Mouse (Mus musculus): Measurements from ENCODE around the gene Gpr26. TPM values are rescaled to one million over a fixed set of nuclear protein-coding genes. Genes with fewer than 3 reads are reported as not detected.
A peak's percentile ranks its signal among the peaks of the same experiment; 100 is the strongest.

The Gpr26 gene
- 0.15 and 0.25 TPM in 2 replicates for polyA plus RNA-seq (2014; fragmentation: Nextera tagmentation; extraction: Ambion mirVana)

DNA sequence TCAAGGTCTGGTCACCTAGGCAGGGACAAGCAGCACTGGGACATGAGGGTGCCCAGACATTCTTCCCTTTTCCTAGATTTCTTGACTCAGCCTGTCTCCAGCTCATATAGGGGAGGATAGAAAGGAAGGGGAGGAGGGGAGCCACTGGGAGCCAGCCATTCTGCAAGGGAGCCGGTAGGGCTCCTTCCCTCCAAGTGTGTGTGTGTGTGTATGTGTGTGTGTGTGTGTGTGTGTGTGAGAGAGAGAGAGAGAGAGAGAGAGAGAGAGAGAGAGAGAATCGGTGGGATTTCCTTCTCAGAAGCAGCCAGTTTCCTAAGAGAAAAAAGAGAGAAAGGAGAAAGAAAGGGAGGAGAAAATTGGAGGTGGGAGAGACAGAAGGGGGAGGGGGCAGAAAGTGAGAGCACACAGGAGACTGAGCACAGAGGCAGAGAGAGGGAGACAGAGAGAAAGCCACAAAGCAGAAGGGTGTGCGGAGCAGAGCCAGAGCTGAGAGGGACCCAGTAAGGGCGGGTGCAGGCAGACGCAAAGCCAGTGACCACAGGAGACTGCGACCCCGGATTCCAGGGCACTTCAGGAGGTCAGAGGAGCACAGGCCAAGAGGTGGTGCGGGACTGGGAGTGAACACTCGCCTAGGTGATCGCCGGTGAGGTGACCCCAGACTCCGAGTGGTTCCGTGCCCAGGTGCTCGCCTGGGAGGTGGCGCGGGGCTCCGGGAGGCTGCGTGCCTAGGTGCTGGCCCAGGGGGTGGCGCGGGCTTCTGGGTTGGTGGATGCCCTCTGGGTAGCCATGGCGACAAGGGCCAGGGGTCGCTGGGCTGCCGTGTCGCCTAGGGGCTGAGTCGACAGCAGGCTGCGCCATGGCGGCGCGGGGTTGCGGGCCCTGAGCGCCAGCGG, at the start of gene Gpr26:
TSS of gene Gpr26 (plus strand) at position 438 of the 893 bp plus-strand sequence.
- no peak for DNase-seq (ENCODE audit: low spot score)
- Histone ChIP-seq H3K4me1 (replicated peaks; ENCODE audit: control insufficient read depth, insufficient read depth, low read length) (peaks cover 8% of the 10 kb centered on the region; the same call in 1 of the 2 replicates), H3K36me3 (ENCODE audit: control insufficient read depth, insufficient read depth, low read length) (no peaks in the 10 kb centered on the region), H3K4me3 (ENCODE audit: low read depth, low read length) (peak within 1 kb of the TSS; percentile 30), H3K27ac (ENCODE audit: low read depth, low read length) (no peak within 1 kb of the TSS), H3K4me2 (ENCODE audit: low read depth, low read length, severe bottlenecking) (peak within 1 kb of the TSS; percentile 56), H3K27me3 (ENCODE audit: control insufficient read depth, insufficient read depth, low read length) (peaks cover 32% of the 10 kb centered on the region), H3K9ac (ENCODE audit: low read length) (no peak within 1 kb of the TSS), H3K9me3 (ENCODE audit: control insufficient read depth, low read length) (no peaks in the 10 kb centered on the region)
- 3% methylated on average over 32 of the region's 32 CpGs for WGBS
- ATAC-seq (replicated peaks; ENCODE audit: low FRiP score), result 0 out of 2 replicates have a peak, but pooled peaks have one; percentile 7

DNA sequence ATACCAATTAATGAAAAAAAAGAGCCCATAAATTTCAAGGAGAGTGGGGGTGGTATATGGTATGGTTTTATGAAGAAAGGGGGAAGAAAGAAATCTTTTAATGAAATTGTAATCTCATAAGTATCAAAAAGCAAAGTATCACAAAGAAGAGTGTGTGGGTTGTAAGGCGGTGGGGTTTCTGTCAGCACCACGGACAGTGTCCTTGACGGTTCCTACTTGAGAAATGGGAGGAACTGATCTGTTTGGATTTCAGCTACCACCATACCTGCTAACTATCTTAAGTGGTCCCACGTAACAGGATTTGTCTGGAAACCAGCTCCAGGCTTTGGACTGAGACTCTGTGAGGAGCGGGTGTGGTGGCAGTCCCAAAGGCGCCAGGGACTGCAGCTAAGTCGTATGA, 48.9 kb upstream of the Gpr26 start:
- DNase-seq (ENCODE audit: low spot score), result no peak

DNA sequence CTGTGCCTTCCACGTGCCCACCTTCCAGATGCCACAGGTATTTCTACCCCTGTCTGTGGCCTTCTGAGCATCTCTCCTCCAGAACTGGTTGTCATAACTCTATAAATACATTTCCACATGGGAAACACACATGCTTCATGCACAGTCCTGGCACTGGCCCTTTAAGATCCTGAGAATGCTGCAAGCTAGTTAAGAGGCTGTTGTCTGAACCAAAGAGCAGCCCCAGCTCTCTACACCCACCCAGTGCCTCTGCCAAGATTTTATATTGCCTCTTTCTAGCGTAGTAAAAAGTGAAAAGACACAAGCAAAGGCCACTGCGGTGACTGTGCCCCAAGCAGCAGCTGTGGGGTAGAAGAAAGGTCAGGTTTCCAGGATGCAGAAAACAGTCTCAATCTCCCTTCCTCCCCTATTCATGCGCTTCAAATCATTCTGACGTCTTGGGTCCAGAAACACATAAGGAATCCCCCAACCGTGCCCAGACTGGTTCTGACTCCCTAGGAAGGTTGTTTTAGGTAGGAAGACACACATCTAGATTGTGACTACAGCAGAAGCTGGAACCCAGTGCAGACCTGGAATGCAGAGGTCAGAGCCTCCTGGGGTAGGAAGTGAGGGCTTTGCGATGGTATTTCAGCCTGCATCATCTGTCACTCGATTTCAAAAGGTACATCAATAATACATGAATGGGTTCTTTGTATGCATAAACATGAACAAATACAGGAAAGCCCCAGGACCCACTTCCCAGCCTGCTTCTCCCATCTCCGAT, 38.8 kb upstream of the Gpr26 start:
- Histone ChIP-seq H3K9ac (ENCODE audit: low read length) (no peak overlapping the region), H3K9me3 (ENCODE audit: control insufficient read depth, low read length) (no peaks in the 10 kb centered on the region), H3K27me3 (ENCODE audit: control insufficient read depth, insufficient read depth, low read length) (no peaks in the 10 kb centered on the region), H3K4me1 (replicated peaks; ENCODE audit: control insufficient read depth, insufficient read depth, low read length) (peaks cover 4% of the 10 kb centered on the region), H3K4me2 (ENCODE audit: low read depth, low read length, severe bottlenecking) (no peak overlapping the region), H3K27ac (ENCODE audit: low read depth, low read length) (no peak overlapping the region), H3K36me3 (ENCODE audit: control insufficient read depth, insufficient read depth, low read length) (no peaks in the 10 kb centered on the region), H3K4me3 (ENCODE audit: low read depth, low read length) (no peak overlapping the region)
- no peak for DNase-seq (ENCODE audit: low spot score)
- 40% methylated on average over 9 of the region's 9 CpGs for WGBS
- no peak for ATAC-seq (replicated peaks; ENCODE audit: low FRiP score)

More for the DNA sequence above, 48.9 kb upstream of the Gpr26 start:
- no peaks in the 10 kb centered on the region for H3K9me3 ChIP-seq (ENCODE audit: control insufficient read depth, low read length)
- H3K36me3 ChIP-seq (ENCODE audit: control insufficient read depth, insufficient read depth, low read length), result no peaks in the 10 kb centered on the region
- H3K4me1 ChIP-seq (replicated peaks; ENCODE audit: control insufficient read depth, insufficient read depth, low read length), result no peaks in the 10 kb centered on the region
- no peak overlapping the region for H3K4me3 ChIP-seq (ENCODE audit: low read depth, low read length)
- WGBS, result 53% methylated on average over 7 of the region's 7 CpGs
- no peaks in the 10 kb centered on the region for H3K27me3 ChIP-seq (ENCODE audit: control insufficient read depth, insufficient read depth, low read length)
- no peak overlapping the region for H3K4me2 ChIP-seq (ENCODE audit: low read depth, low read length, severe bottlenecking)
- no peak overlapping the region for H3K9ac ChIP-seq (ENCODE audit: low read length)
- H3K27ac ChIP-seq (ENCODE audit: low read depth, low read length), result no peak overlapping the region
- ATAC-seq (replicated peaks; ENCODE audit: low FRiP score), result no peak

DNA sequence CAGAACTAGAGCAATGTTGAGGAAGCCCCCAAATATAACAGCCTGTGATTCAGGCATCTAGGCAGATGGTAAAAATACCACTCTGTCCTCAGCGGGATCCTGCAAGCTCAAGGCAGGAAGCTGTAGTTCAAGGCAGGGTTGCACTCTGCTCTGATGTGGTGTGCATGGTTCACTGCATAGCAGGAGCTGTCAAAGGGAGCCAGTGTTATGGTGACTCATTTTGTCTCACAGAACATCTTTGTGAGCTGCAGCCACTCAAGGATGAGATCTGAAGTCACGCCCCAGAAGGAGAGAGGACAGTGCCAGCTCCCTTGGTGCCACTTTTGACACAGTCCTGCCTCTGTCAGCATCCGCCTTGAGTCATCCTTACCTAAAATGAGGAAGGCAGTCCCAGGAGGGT, 28.6 kb upstream of the Gpr26 start:
- 90% methylated on average over 3 of the region's 3 CpGs for WGBS
- no peak overlapping the region for H3K4me2 ChIP-seq (ENCODE audit: low read depth, low read length, severe bottlenecking)
- H3K36me3 ChIP-seq (ENCODE audit: control insufficient read depth, insufficient read depth, low read length), result no peaks in the 10 kb centered on the region

DNA sequence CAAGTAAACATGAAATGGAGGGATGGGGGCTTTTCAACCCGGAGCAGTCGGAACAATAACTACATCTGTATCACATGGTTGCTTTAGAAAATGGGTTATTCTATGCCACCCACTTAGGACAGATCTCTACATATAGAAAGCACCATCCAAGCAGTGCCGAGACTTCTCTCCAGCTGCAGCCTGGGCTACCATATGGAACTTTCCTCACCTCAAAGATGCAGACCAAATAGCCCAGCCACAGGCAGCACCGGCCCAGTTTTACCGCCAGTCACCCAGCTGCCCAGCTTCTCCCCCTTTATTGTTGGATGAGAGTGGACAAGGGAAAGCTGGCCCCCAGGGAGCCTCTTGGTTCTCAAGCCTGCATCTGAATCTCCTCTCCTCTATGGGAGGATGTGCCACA, 15.1 kb upstream of the Gpr26 start:
- no peak overlapping the region for H3K27ac ChIP-seq (ENCODE audit: low read depth, low read length)
- H3K9ac ChIP-seq (ENCODE audit: low read length), result no peak overlapping the region
- DNase-seq (ENCODE audit: low spot score), result no peak
- no peaks in the 10 kb centered on the region for H3K36me3 ChIP-seq (ENCODE audit: control insufficient read depth, insufficient read depth, low read length)
- no peak overlapping the region for H3K4me2 ChIP-seq (ENCODE audit: low read depth, low read length, severe bottlenecking)
- no peak for ATAC-seq (replicated peaks; ENCODE audit: low FRiP score)
- H3K9me3 ChIP-seq (ENCODE audit: control insufficient read depth, low read length), result no peaks in the 10 kb centered on the region
- H3K4me3 ChIP-seq (ENCODE audit: low read depth, low read length), result no peak overlapping the region
- H3K4me1 ChIP-seq (replicated peaks; ENCODE audit: control insufficient read depth, insufficient read depth, low read length), result no peaks in the 10 kb centered on the region; the same call in 1 of the 2 replicates
- H3K27me3 ChIP-seq (ENCODE audit: control insufficient read depth, insufficient read depth, low read length), result no peaks in the 10 kb centered on the region
- 82% methylated on average over 5 of the region's 5 CpGs for WGBS

More for the DNA sequence above, 28.6 kb upstream of the Gpr26 start:
- DNase-seq (ENCODE audit: low spot score) (no peak), ATAC-seq (replicated peaks; ENCODE audit: low FRiP score) (no peak)
- Histone ChIP-seq H3K4me1 (replicated peaks; ENCODE audit: control insufficient read depth, insufficient read depth, low read length) (no peaks in the 10 kb centered on the region), H3K27me3 (ENCODE audit: control insufficient read depth, insufficient read depth, low read length) (no peaks in the 10 kb centered on the region), H3K27ac (ENCODE audit: low read depth, low read length) (no peak overlapping the region), H3K9ac (ENCODE audit: low read length) (no peak overlapping the region), H3K4me3 (ENCODE audit: low read depth, low read length) (no peak overlapping the region), H3K9me3 (ENCODE audit: control insufficient read depth, low read length) (no peaks in the 10 kb centered on the region)

DNA sequence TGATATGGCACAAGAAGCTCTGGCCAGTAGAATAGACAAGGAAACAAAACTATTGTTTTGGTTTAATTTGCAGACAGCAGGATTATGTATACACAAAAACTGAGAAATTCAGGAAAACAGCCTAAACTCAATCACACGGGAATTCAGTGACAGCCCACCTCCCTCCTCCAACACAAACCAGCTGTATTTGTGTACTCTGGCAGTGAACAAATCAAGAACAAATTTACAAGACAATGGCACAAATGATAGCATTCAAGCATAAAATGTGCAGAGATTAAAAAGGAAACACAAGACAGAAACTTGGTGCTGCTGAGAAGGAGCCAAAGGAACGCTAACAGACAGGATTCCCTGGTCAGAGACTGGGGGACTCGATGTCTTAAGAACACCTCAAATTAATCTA, 12.9 kb upstream of the Gpr26 start:
- DNase-seq (ENCODE audit: low spot score) (no peak), ATAC-seq (replicated peaks; ENCODE audit: low FRiP score) (no peak)
- Histone ChIP-seq H3K9me3 (ENCODE audit: control insufficient read depth, low read length) (no peaks in the 10 kb centered on the region), H3K9ac (ENCODE audit: low read length) (no peak overlapping the region), H3K4me2 (ENCODE audit: low read depth, low read length, severe bottlenecking) (no peak overlapping the region), H3K4me3 (ENCODE audit: low read depth, low read length) (no peak overlapping the region), H3K27ac (ENCODE audit: low read depth, low read length) (no peak overlapping the region), H3K27me3 (ENCODE audit: control insufficient read depth, insufficient read depth, low read length) (no peaks in the 10 kb centered on the region), H3K4me1 (replicated peaks; ENCODE audit: control insufficient read depth, insufficient read depth, low read length) (no peaks in the 10 kb centered on the region; the same call in 1 of the 2 replicates), H3K36me3 (ENCODE audit: control insufficient read depth, insufficient read depth, low read length) (no peaks in the 10 kb centered on the region)
- WGBS, result 39% methylated on average over 3 of the region's 3 CpGs

DNA sequence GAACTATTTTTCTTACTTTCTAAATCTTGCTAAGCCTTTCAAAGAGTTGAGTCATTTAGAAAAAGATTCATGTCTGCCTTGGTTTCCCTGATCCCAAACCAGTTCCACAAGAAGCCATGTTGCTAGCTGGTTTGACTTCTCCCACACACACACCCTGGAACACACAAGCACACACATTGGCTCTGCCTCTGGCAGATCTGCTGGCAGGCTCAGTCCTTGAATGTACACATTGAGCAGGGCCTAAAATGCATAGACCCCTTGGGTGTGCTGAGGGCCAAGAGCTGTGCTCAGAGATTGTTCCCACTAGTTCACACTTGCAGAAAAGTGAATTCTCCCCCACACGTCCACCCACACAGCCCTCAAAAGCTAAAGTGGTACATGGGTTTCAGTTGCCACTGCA, 7.6 kb upstream of the Gpr26 start:
- no peak overlapping the region for H3K9ac ChIP-seq (ENCODE audit: low read length)
- no peaks in the 10 kb centered on the region for H3K4me1 ChIP-seq (replicated peaks; ENCODE audit: control insufficient read depth, insufficient read depth, low read length)
- H3K9me3 ChIP-seq (ENCODE audit: control insufficient read depth, low read length), result no peaks in the 10 kb centered on the region
- H3K4me3 ChIP-seq (ENCODE audit: low read depth, low read length), result no peak overlapping the region
- WGBS, result 71% methylated on average over 1 of the region's 1 CpGs
- no peak for ATAC-seq (replicated peaks; ENCODE audit: low FRiP score)
- H3K27me3 ChIP-seq (ENCODE audit: control insufficient read depth, insufficient read depth, low read length), result no peaks in the 10 kb centered on the region
- no peak overlapping the region for H3K4me2 ChIP-seq (ENCODE audit: low read depth, low read length, severe bottlenecking)
- H3K36me3 ChIP-seq (ENCODE audit: control insufficient read depth, insufficient read depth, low read length), result no peaks in the 10 kb centered on the region
- DNase-seq (ENCODE audit: low spot score), result no peak
- no peak overlapping the region for H3K27ac ChIP-seq (ENCODE audit: low read depth, low read length)

DNA sequence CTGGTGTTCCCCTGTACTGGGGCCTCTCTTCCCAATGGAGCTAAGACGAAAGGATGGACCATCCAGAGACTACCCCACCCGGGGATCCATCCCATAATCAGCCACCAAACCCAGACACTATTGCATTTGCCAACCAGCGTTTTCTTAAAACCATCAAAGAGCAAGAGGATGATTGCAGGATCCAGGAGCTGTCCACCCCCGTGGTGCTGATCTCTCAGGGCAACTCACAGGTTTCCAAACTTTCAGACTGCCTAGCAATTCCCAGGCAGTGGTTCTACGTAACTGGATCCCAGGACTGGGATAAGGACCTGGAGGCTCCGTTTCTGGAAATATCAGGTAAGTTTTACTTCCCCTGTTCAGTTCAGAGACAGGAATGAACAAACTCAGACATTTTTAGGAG, 5.7 kb upstream of the Gpr26 start:
- ATAC-seq (replicated peaks; ENCODE audit: low FRiP score), result no peak
- Histone ChIP-seq H3K4me3 (ENCODE audit: low read depth, low read length) (no peak overlapping the region), H3K27ac (ENCODE audit: low read depth, low read length) (no peak overlapping the region), H3K9me3 (ENCODE audit: control insufficient read depth, low read length) (no peaks in the 10 kb centered on the region), H3K9ac (ENCODE audit: low read length) (no peak overlapping the region), H3K36me3 (ENCODE audit: control insufficient read depth, insufficient read depth, low read length) (no peaks in the 10 kb centered on the region), H3K27me3 (ENCODE audit: control insufficient read depth, insufficient read depth, low read length) (peaks cover 2% of the 10 kb centered on the region), H3K4me2 (ENCODE audit: low read depth, low read length, severe bottlenecking) (no peak overlapping the region), H3K4me1 (replicated peaks; ENCODE audit: control insufficient read depth, insufficient read depth, low read length) (no peaks in the 10 kb centered on the region)
- WGBS, result 29% methylated on average over 6 of the region's 6 CpGs
- DNase-seq (ENCODE audit: low spot score), result peak; percentile 80
